Mouse (Mus musculus) gastrocnemius, adult 8-10 months (tissue): ENCODE results near the gene Cacnb3. TPM values are rescaled to one million over a fixed set of nuclear protein-coding genes. Genes with fewer than 3 reads are reported as not detected.
A peak's percentile ranks its signal among the peaks of the same experiment; 100 is the strongest.
"Not testable (repeated sequence)": the region's sequence is repeated elsewhere in the genome, so short reads cannot be mapped to it uniquely, and the experiment has no call there.

Experiments
- DNase-seq, 2 experiments: peaks; one replicate each; pipeline ENCODE4 v3.0.0; 2022; ENCODE audit warnings: low spot score in 2 of 2
- total RNA-seq, 4 experiments: library from RNA; stranded (reverse); gene quantifications; 2 replicates each; pipeline ENCODE4 v1.2.4; 2022

Gene Cacnb3
- 1 to 10 TPM in 2 of 4 experiments, under 1 TPM in 2; 0.78 to 1.1 (median 1.0) TPM for total RNA-seq

GRCm38 (mm10) chr15:98630540-98630939, at the start of gene Cacnb3:
Gene Cacnb3, plus strand, starts transcription at chr15:98630840.
- no peak for DNase-seq

DNA sequence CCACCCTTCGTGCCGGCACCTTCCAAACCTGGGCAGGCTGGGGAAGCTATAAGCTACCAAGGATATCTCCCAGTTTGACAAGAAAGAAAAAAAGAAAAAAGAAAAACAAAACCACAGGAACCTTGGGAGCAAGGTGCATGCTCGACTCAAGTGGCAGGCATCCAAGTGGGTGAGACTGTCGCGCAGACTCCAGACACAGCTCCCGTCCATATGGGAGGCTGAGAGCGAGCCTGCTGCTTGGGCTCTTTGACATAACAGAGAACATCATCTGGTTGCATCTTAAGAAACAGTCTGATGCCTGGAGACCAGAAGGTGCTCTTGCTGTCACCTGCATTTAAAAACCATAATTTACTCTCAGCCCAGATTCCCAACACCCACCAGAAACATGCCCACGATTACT, 48.2 kb upstream of the Cacnb3 start:
- DNase-seq = no peak

GRCm38 (mm10) chr15:98582996-98583395, 47.6 kb upstream of the Cacnb3 start:
- no peak for DNase-seq

GRCm38 (mm10) chr15:98585421-98585820, 45.2 kb upstream of the Cacnb3 start:
- no peak for DNase-seq

GRCm38 (mm10) chr15:98586141-98586540, 44.5 kb upstream of the Cacnb3 start:
- not testable (repeated sequence) for DNase-seq

GRCm38 (mm10) chr15:98587751-98588150, 42.9 kb upstream of the Cacnb3 start:
- no peak for DNase-seq

DNA sequence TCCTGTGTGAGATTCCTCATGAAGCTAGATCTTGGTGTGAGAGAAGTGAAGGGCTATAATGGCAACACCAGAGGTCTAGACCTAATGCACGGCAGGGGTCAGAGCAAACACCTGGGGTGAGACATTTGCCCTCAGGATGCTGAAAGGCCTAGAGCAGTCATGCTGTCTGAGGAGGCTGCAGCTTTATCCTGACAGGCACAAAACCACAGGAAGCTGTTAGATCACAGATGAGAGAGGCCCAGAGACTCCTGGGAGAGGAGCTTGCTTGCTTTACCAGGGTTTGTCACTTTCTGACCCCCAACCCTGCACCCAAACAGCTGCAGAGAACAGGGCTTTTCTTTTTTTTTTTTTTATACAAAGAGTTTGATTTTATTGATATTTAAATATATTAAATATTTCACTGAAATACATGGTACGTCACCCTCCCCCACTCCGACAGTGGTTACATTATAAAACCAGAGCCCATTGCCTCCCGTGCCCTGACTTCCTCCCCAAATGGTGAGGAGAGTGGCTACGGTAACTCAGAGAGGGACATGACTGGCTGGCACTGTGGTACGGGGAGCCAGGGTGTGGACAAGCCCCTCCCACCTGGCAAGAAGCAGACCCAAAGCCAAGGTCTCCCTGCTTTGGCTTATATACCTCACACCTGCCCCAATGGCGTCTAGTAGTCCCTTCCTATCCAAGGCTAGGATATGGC, 40.9 kb upstream of the Cacnb3 start:
- no peak for DNase-seq

- DNase-seq = no peak
These were observed 39.2 kb upstream of the Cacnb3 start for GRCm38 (mm10) chr15:98591396-98591795.

DNA sequence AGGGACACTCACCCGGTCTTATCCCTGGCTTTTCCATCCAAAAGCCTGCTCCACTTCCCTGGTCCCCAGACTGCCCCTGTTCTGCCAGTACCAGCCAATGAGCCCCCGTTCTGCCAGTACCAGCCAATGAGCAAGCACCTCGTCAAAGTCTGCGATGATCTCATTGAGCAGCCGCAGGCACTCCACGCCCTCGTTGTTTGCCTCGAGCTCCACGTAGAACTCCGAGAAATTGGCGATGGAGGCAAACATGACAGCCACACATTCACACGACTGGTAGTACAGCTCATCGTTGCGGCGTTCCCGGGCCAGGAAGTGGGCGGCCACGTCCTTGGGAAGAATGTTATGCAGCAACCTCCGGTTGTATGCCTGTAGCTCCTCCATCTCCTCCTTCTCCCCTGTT, 36.4 kb upstream of the Cacnb3 start:
- DNase-seq = no peak

- DNase-seq = no peak
These were observed 35.6 kb upstream of the Cacnb3 start for GRCm38 (mm10) chr15:98595049-98595448.

- no peak for DNase-seq
These were observed 34.0 kb upstream of the Cacnb3 start for GRCm38 (mm10) chr15:98596609-98597008.

DNA sequence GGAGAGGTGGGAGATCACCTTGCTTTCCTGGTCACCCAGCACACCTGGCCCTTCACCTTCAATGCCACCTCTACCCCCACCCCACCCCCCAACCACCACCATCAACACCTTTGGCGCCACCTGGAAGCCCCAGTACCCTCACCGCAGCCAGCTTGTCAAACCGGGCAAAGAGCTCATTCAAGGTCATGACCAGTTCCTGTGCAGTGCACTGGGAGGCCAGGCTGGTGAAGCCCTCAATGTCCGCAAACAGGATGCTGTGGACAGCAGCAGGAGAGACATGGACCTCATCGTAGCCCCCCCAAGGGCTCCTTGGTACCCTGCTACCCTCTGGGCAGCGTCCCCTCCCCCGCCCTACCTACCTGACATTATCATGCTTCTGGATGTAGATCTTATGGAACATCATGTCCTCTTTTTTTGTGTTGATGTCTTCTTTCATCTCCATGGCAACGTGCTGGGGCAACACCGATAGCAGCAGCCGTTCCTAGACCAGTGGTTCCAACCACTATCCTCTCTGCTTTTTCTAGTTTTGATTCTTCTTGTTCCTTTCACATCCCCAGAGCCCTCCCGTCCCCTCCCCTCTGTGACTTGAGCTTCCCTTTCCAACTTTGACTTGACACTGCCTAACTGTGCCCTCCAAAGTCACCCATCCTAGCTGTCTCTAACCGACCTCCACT, 30.5 kb upstream of the Cacnb3 start:
- no peak for DNase-seq

GRCm38 (mm10) chr15:98601832-98602190, 28.8 kb upstream of the Cacnb3 start:
- DNase-seq = no peak

DNA sequence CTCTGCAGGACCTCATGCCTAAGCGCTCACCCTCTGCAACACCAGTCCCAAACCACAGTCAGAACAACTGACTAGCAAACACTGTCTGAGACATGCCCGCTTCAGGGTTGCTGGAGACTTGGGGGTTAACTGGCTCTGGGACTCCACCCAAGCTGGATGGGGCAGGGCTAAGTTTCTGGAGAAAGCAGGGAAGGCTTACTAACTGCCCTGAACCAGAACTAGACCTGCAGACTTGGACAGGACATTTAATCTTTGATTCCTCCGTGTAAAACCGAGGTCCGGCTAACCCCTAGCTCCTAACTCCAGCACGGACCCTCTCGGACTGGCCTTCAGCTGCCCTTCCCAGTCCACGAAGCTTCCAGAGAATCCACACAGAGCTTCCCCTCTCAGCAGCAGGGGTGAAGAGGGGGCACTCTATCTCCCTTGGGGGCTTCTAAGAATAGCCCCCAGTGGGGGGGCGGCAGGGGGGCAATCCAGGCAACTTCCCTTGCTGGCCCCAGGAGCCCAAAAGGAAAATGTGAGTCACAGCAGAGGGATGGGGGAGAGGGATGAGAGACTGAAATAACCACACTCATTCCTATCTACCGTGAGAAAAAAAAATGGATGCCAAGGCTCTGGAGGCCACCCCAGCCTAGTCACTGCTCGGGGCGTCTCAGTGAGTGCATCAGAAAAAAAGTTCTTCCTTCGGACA, 28.3 kb upstream of the Cacnb3 start:
- peak in 1 of 2 experiments; percentile 55 for DNase-seq

- DNase-seq = no peak
These were observed 27.6 kb upstream of the Cacnb3 start for GRCm38 (mm10) chr15:98602921-98603458.

DNA sequence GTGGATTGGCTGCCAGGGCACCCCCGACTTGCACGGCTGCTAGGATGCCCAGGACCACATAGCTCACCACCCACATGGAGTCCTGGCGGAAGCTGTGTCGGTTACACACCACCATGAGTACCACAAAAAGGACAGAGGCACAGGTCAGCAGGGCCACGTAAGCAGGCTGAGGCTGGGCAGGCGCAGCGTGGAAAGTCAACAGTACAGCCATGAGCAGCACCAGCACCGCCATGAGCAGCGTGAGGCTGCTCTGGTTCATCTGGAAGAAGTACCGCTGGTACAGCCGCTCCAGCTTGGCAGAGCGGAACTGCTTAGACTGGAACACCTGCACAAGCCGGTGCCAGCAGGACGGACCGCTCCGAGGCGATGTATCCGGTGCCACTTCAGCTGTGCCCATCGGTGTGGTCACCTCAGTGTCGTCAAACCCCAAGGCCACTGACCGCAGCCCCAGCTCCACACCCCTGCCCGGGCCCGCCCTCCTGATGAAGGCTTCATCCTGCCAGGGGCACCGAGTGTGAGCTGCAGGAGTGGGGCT, 26.5 kb upstream of the Cacnb3 start:
- DNase-seq = no peak

GRCm38 (mm10) chr15:98606051-98606536, 24.5 kb upstream of the Cacnb3 start:
- DNase-seq = no peak

DNA sequence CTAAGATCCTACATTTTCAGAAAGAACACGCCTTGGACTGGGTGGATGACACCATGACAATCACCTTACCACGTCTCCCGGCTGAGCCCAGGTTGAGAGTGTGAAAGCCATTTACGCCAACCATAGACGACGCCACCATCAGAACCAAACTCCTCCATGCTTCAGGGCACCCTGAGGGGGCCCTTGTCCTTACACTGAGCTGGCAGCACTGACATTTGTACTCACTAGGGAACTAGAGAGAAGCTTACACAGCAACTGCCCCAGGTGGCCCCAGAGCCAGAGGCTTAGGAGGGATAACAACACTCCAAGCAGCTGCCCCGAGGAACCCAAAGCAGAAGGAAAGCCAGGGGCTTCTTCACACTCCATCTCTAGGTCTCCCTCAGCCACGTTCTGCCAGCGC, 23.9 kb upstream of the Cacnb3 start:
- no peak for DNase-seq

- DNase-seq = no peak
These were observed 23.1 kb upstream of the Cacnb3 start for GRCm38 (mm10) chr15:98607557-98607956.

DNA sequence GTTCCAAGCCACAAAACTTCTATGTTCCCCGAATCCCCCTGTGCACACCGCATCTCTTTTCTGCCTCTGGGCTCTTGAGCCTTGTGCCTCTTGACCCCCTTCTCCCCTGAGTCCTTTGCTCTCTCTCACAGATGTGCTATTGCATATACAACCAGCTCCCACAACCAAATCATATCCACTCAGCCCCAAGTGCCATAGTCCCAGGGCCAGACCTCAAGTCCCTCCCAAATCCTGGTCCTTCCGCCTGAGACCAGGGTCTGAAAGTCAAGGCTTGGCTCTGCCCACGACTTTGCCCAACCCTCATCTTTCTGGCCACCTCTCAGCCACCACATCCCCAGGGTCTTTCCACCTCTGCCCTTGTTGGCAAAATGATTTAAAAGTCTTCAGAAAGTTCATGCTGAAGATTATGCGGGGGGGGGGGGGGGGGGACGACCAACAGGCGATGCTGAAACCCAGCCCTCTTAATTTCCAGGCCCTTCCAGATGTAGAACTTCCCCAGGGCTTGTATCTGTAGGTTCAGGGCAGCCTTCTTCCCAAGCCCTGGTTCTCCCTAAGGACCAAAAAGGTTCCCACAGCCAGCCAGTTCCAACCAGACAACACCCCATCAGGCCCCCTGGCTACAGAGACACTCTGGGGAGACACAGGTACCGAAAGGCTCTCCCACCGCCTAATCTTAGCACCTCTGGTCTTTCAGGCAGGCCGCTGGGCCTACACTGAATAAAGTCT, 22.4 kb upstream of the Cacnb3 start:
- DNase-seq = no peak

- no peak for DNase-seq
These were observed 21.8 kb upstream of the Cacnb3 start for GRCm38 (mm10) chr15:98608784-98609250.
